Mouse (Mus musculus) ES-E14 (cell line): Measurements from ENCODE around the gene Fam178b.

Experiments
- CHD2 ChIP-seq: IDR thresholded peaks from 2 replicates; pipeline ENCODE4 v1.6.1; 2014; ENCODE audit warnings: mild to moderate bottlenecking, low read depth, low read length, inconsistent platforms
- HCFC1 ChIP-seq: IDR thresholded peaks from 2 replicates; pipeline ENCODE4 v1.6.1; 2012; ENCODE audit warnings: low read length, inconsistent platforms, borderline replicate concordance; ENCODE audit not compliant: insufficient read depth
- MAFK ChIP-seq: IDR thresholded peaks from 2 replicates; pipeline ENCODE4 v1.6.1; 2014; ENCODE audit warnings: mild to moderate bottlenecking, low read depth, low read length, inconsistent platforms; ENCODE audit not compliant: insufficient read depth
- ZC3H11A ChIP-seq: IDR thresholded peaks from 2 replicates; pipeline ENCODE4 v1.6.1; 2012; ENCODE audit warnings: low read depth, mild to moderate bottlenecking, inconsistent platforms, low read length, borderline replicate concordance
- ZNF384 ChIP-seq: IDR thresholded peaks from 2 replicates; pipeline ENCODE4 v1.6.1; 2012; ENCODE audit warnings: low read depth, low read length, inconsistent platforms

GRCm38 (mm10) chr1:36591408-36591807 lies 91.6 kb downstream of the Fam178b start:
- no peak for TF ChIP-seq ZNF384
- TF ChIP-seq ZC3H11A, result no peak
- TF ChIP-seq CHD2, result no peak
- no peak for TF ChIP-seq HCFC1
- no peak for TF ChIP-seq MAFK
